Mouse (Mus musculus): ENCODE results near the gene Trdn. TPM values are rescaled to one million over a fixed set of nuclear protein-coding genes. Genes with fewer than 3 reads are reported as not detected.

The Trdn gene
- polyA plus RNA-seq, 1 experiment from 2014 or later: not detected

Other genes starting within 250 kb of the Trdn start
- 5.4 and 8.0 TPM in 2 replicates for gene Nkain2, start 190.1 kb upstream of the Trdn start, polyA plus RNA-seq (2015; fragmentation: Nextera tagmentation; extraction: Ambion mirVana)